10 mouse cellular contexts compared by ENCODE assay signal in the genomic region with DNA sequence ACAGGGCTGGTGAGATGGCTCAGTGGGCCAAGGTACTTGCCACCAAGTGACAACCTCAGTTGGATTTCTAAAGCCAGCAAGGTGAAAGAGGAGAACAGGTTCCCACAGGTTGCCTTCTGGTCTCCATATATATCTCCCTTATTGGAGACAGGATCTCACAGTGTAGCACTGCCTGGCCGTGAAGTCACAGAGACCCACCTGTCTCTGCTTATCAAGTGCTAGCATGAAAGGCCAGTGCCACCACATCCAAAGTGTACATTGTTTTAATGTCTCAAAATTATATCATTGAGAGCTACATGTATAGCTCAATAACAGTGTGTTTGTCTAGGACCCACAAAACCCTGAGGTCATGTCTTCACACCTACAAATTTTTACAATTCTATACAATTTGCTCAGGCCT. TPM values are rescaled to one million over a fixed set of nuclear protein-coding genes. Genes with fewer than 3 reads are reported as not detected.
A peak's percentile ranks its signal among the peaks of the same experiment; 100 is the strongest.
DNase-seq lines count a peak whose midpoint lies in the region; ATAC-seq and TF ChIP-seq lines count a peak whose summit lies in the region.
"Had no signal": no experiment of that assay in that cellular context is flagged by ENCODE, and none has a peak within 500 bp of the region (broad histone marks: within the 10 kb centered on the region; RNA-seq: fewer than 3 reads in every experiment).

No protein-coding gene starts in this region.

- no peaks in the 10 kb centered on the region for H3K4me1 ChIP-seq in kidney, postnatal 0 days (replicated peaks; ENCODE audit: insufficient read depth, low read length)
- H3K4me1 ChIP-seq in embryonic facial prominence, embryonic 14.5 days (ENCODE audit: control insufficient read depth, insufficient read depth, low read length): peaks cover 12% of the 10 kb centered on the region
- H3K4me1 ChIP-seq in limb, embryonic 12.5 days (replicated peaks): peaks cover 3% of the 10 kb centered on the region; the same call in 1 of the 2 replicates
- peaks cover 9% of the 10 kb centered on the region for H3K4me1 ChIP-seq in neural tube, embryonic 13.5 days (replicated peaks)

- no peaks in the 10 kb centered on the region for H3K9me3 ChIP-seq in kidney, postnatal 0 days (replicated peaks; ENCODE audit: low read length)
- H3K9me3 ChIP-seq in embryonic facial prominence, embryonic 14.5 days (ENCODE audit: control insufficient read depth, low read length): no peaks in the 10 kb centered on the region
- H3K9me3 ChIP-seq in limb, embryonic 12.5 days: peaks cover 4% of the 10 kb centered on the region; the same call in 1 of the 2 replicates
- 0 out of 2 replicates have a peak, but pooled peaks cover 4% of the 10 kb centered on the region for H3K9me3 ChIP-seq in neural tube, embryonic 13.5 days

- H3K4me2 ChIP-seq in kidney, postnatal 0 days (ENCODE audit: low read length): peak overlapping the region; percentile 74
- H3K4me2 ChIP-seq in embryonic facial prominence, embryonic 14.5 days (ENCODE audit: low read depth, low read length): peak overlapping the region; percentile 70
- peak overlapping the region; percentile 65; the same call in 1 of the 2 replicates for H3K4me2 ChIP-seq in limb, embryonic 12.5 days
- peak overlapping the region; percentile 72 for H3K4me2 ChIP-seq in neural tube, embryonic 13.5 days

- no peak overlapping the region for H3K27ac ChIP-seq in kidney, postnatal 0 days
- H3K27ac ChIP-seq in embryonic facial prominence, embryonic 14.5 days (replicated peaks; ENCODE audit: low read depth, low read length): no peak overlapping the region
- no peak overlapping the region for H3K27ac ChIP-seq in limb, embryonic 12.5 days
- peak overlapping the region; percentile 98 for H3K27ac ChIP-seq in neural tube, embryonic 13.5 days (replicated peaks)

- no peak for TF ChIP-seq CTCF in kidney, postnatal 0 days (IDR thresholded peaks at IDR 0.05; ENCODE audit: low read depth)

- H3K27me3 ChIP-seq in kidney, postnatal 0 days (ENCODE audit: insufficient read depth, low read length): no peaks in the 10 kb centered on the region
- H3K27me3 ChIP-seq in embryonic facial prominence, embryonic 14.5 days (replicated peaks; ENCODE audit: control insufficient read depth, insufficient read depth, low read length): no peaks in the 10 kb centered on the region
- H3K27me3 ChIP-seq in limb, embryonic 12.5 days: no peaks in the 10 kb centered on the region
- H3K27me3 ChIP-seq in neural tube, embryonic 13.5 days: no peaks in the 10 kb centered on the region

- 0 out of 2 replicates have a peak, but pooled peaks cover 4% of the 10 kb centered on the region for H3K36me3 ChIP-seq in kidney, postnatal 0 days (ENCODE audit: insufficient read depth, low read length)
- 0 out of 2 replicates have a peak, but pooled peaks cover 16% of the 10 kb centered on the region for H3K36me3 ChIP-seq in embryonic facial prominence, embryonic 14.5 days (ENCODE audit: control insufficient read depth, insufficient read depth, low read length)
- H3K36me3 ChIP-seq in limb, embryonic 12.5 days: peaks cover 14% of the 10 kb centered on the region
- H3K36me3 ChIP-seq in neural tube, embryonic 13.5 days: peaks cover 11% of the 10 kb centered on the region

- H3K9ac ChIP-seq in kidney, postnatal 0 days (ENCODE audit: low read depth, low read length): no peak overlapping the region
- H3K9ac ChIP-seq in embryonic facial prominence, embryonic 14.5 days (ENCODE audit: low read depth, low read length): no peak overlapping the region
- H3K9ac ChIP-seq in limb, embryonic 12.5 days (replicated peaks): no peak overlapping the region
- H3K9ac ChIP-seq in neural tube, embryonic 13.5 days: peak overlapping the region; percentile 90

- DNase-seq in kidney, postnatal 0 days (ENCODE audit: low spot score): no peak
- no peak for DNase-seq in kidney, postnatal 4 days
- DNase-seq in embryonic facial prominence, embryonic 14.5 days (ENCODE audit: low spot score): no peak
- no peak for DNase-seq in frontal cortex, postnatal 25 days (ENCODE audit: low spot score in 2 of 2)
- DNase-seq in frontal cortex, postnatal 10 days (ENCODE audit: low spot score in 2 of 2): no peak
- DNase-seq: cerebellum, postnatal 36 days; kidney, postnatal 14 days had no signal

- ATAC-seq in kidney, postnatal 0 days (replicated peaks; ENCODE audit: low FRiP score, low read depth): no peak
- ATAC-seq in embryonic facial prominence, embryonic 14.5 days (ENCODE audit: low read depth): no peak
- ATAC-seq in limb, embryonic 12.5 days (ENCODE audit: insufficient number of reproducible peaks, insufficient read depth, low FRiP score, low TSS enrichment, low read depth): no peak
- ATAC-seq in neural tube, embryonic 13.5 days (ENCODE audit: low read depth): no peak
- no peak for ATAC-seq in CD4-positive, CD25-positive, alpha-beta regulatory T cell, adult 4 months

- no peak overlapping the region for H3K4me3 ChIP-seq in kidney, postnatal 0 days (replicated peaks; ENCODE audit: low read depth, low read length)
- H3K4me3 ChIP-seq in embryonic facial prominence, embryonic 14.5 days (ENCODE audit: low read depth, low read length): peak overlapping the region; percentile 75; the same call in 1 of the 2 replicates
- H3K4me3 ChIP-seq in limb, embryonic 12.5 days (replicated peaks): no peak overlapping the region
- H3K4me3 ChIP-seq in neural tube, embryonic 13.5 days: peak overlapping the region; percentile 72; the same call in 1 of the 2 replicates

- 100% methylated on average over 1 of the region's 1 CpGs for WGBS in kidney, postnatal 0 days
- 96% methylated on average over 1 of the region's 1 CpGs for WGBS in embryonic facial prominence, embryonic 14.5 days
- WGBS in limb, embryonic 12.5 days: 94% methylated on average over 1 of the region's 1 CpGs
- WGBS in neural tube, embryonic 13.5 days: 97% methylated on average over 1 of the region's 1 CpGs

RNA-seq across cellular contexts. Expression of a gene that starts 25.2 kb away (rescaled TPM):
- 10.0 and 12.3 TPM in 2 replicates for polyA plus RNA-seq in kidney, postnatal 0 days (2015; fragmentation: Nextera tagmentation; extraction: Ambion mirVana)
- polyA plus RNA-seq in embryonic facial prominence, embryonic 14.5 days (2014; fragmentation: Nextera tagmentation; extraction: Ambion mirVana): 12.0 and 14.5 TPM in 2 replicates
- 21.4 and 23.2 TPM in 2 replicates for polyA plus RNA-seq in limb, embryonic 12.5 days (2016; fragmentation: Nextera tagmentation; extraction: Ambion mirVana)
- 39.6 and 44.4 TPM in 2 replicates for polyA plus RNA-seq in neural tube, embryonic 13.5 days (2015; fragmentation: Nextera tagmentation; extraction: Ambion mirVana)
- 10 to 100 TPM; 12.3 to 18.8 TPM for polyA plus RNA-seq in CD4-positive, CD25-positive, alpha-beta regulatory T cell, adult 4 months (2017; shearing (Covaris generic))

RNA-seq across cellular contexts. Expression of a gene that starts 36.4 kb away (rescaled TPM):
- 446 and 511 TPM in 2 replicates for polyA plus RNA-seq in kidney, postnatal 0 days (2015; fragmentation: Nextera tagmentation; extraction: Ambion mirVana)
- polyA plus RNA-seq in embryonic facial prominence, embryonic 14.5 days (2014; fragmentation: Nextera tagmentation; extraction: Ambion mirVana): 332 and 354 TPM in 2 replicates
- 395 and 428 TPM in 2 replicates for polyA plus RNA-seq in limb, embryonic 12.5 days (2016; fragmentation: Nextera tagmentation; extraction: Ambion mirVana)
- polyA plus RNA-seq in neural tube, embryonic 13.5 days (2015; fragmentation: Nextera tagmentation; extraction: Ambion mirVana): 479 and 545 TPM in 2 replicates
- 100 to 1,000 TPM; 274 to 342 TPM for polyA plus RNA-seq in CD4-positive, CD25-positive, alpha-beta regulatory T cell, adult 4 months (2017; shearing (Covaris generic))

RNA-seq across cellular contexts. Expression of a gene that starts 38.3 kb away (rescaled TPM):
- 16.0 and 17.9 TPM in 2 replicates for polyA plus RNA-seq in kidney, postnatal 0 days (2015; fragmentation: Nextera tagmentation; extraction: Ambion mirVana)
- 11.5 and 14.3 TPM in 2 replicates for polyA plus RNA-seq in embryonic facial prominence, embryonic 14.5 days (2014; fragmentation: Nextera tagmentation; extraction: Ambion mirVana)
- 20.9 and 21.0 TPM in 2 replicates for polyA plus RNA-seq in limb, embryonic 12.5 days (2016; fragmentation: Nextera tagmentation; extraction: Ambion mirVana)
- polyA plus RNA-seq in neural tube, embryonic 13.5 days (2015; fragmentation: Nextera tagmentation; extraction: Ambion mirVana): 16.0 and 16.2 TPM in 2 replicates
- polyA plus RNA-seq in CD4-positive, CD25-positive, alpha-beta regulatory T cell, adult 4 months (2017; shearing (Covaris generic)): 10 to 100 TPM; 54.4 to 79.2 TPM

RNA-seq across cellular contexts. Expression of a gene that starts 45.6 kb away (rescaled TPM):
- 41.5 and 44.1 TPM in 2 replicates for polyA plus RNA-seq in kidney, postnatal 0 days (2015; fragmentation: Nextera tagmentation; extraction: Ambion mirVana)
- 46.3 and 48.1 TPM in 2 replicates for polyA plus RNA-seq in embryonic facial prominence, embryonic 14.5 days (2014; fragmentation: Nextera tagmentation; extraction: Ambion mirVana)
- 52.2 and 52.7 TPM in 2 replicates for polyA plus RNA-seq in limb, embryonic 12.5 days (2016; fragmentation: Nextera tagmentation; extraction: Ambion mirVana)
- polyA plus RNA-seq in neural tube, embryonic 13.5 days (2015; fragmentation: Nextera tagmentation; extraction: Ambion mirVana): 55.4 and 58.9 TPM in 2 replicates
- 10 to 100 TPM; 19.7 to 22.9 TPM for polyA plus RNA-seq in CD4-positive, CD25-positive, alpha-beta regulatory T cell, adult 4 months (2017; shearing (Covaris generic))

Comparison
In these comparisons a context has a peak if more than half of its experiments do, and no peak if none do; other contexts are left out.
1. H3K4me3 ChIP-seq: peak in embryonic facial prominence, embryonic 14.5 days (single experiment) and neural tube, embryonic 13.5 days (single experiment); none in kidney, postnatal 0 days (single experiment) and limb, embryonic 12.5 days (single experiment).
2. Peak in every context shown above with its lines, with median percentiles within 50 percentile points of each other: H3K4me2 ChIP-seq.